Mouse (Mus musculus) T-helper 2 cell (primary cell): ENCODE data around the gene Atp2a3.

Experiments used
- in situ Hi-C: fragments of 300-600 bp; cut with MboI, MseI; formaldehyde crosslinking; loops from one replicate; pipeline ENCODE4 v1.15.1; 2025; ENCODE audit warnings: high pct_unique_total_duplicates

Atp2a3 gene

DNA sequence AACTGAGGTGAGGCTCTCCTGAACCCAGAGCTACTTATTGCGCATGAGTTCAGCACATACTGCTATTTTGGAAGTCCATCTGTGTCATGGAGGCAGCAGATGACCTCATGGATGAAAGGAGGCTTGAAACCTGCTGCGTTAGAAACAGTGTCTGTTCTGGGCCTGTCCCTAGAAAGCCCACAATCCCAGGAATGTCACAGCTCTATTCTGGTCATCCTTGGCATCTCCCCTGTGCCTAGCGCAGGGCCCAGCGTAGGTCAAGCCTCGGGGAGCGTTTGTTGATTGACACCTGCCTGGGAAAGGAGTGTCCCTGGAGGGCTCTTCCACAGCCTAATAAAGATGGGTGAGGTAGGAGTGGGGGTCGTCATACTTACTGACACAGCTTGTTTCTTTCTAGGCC, 75.1 kb downstream of the Atp2a3 start:
- in situ Hi-C loops: no loop called here

DNA sequence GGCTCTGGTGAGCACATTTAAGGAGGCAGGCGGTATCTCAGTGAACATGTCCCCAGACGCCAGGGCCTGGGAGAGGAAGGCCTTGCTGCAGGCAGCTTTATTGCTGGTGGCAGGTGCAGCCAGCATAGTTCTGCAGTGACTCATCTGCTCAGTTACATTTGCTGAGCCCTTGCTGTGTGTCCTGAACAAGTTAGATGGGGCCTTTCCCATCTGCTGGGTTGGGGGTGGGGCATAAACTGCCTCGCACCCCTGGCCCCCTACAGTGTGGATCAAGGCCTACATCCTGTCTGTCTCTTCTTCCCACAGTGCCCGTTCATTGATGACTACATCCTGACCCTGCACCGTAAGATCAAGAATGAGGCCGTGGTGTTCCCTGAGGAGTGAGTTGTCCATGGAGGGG, 75.9 kb downstream of the Atp2a3 start:
- in situ Hi-C loops: no loop called here

DNA sequence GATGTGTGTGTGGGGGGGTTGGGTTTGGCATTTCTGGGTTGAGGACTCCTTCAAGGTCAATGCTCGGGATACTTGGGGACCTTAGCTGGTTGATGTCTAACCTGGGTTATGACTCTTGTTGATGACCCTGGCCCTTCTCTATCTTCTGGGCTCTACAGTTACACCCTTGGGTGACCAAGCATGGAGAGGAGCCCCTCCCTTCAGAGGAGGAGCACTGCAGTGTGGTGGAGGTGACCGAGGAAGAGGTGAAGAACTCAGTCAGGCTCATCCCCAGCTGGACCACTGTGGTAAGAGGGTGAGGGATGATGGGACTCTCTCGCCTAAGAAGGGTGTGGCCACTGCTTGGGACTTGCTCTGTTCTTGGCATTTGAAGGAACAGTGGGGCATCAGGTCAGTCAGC, 76.7 kb downstream of the Atp2a3 start:
- in situ Hi-C loops: no loop called here

DNA sequence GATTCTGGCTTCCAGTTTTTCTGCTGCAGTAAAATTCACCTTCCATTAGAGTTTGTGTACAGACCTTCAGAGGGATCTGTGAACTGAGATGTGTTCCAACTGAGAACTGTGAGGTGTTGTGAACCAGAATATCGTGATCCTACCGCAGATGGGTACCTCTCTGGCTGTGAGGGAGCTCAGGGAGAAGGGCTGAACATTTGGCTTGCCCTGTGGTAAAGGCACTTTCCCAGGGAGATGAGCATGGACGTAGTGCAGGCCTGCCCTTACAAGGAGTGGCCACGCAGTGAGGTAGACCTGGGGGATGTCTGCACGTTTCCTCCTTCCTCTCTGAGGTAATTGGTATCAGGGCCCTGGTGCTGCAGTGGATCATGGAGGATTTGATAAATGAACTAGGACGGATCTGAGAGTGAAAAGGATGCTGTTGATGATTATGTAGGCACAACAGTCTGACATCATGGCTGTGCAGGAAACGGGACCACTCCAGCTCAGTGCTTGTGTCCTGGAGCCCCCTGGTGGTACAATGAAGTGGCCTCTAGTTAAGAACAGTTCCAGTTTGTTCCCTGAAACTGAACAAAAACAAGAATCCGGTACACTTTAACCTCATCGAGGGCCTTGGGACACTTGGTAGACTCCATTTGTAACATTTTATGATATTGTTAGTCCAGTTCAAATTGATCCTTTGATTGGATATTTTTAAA, 78.3 kb downstream of the Atp2a3 start:
- in situ Hi-C loops: no loop called here
